Mouse (Mus musculus) T-cell, adult 2 months (primary cell): ENCODE data around the gene Dhx34.
A peak's percentile ranks its signal among the peaks of the same experiment; 100 is the strongest.

Experiments used
- DNase-seq: peaks from one replicate; pipeline ENCODE4 v3.0.0; 2022; ENCODE audit warnings: low spot score

The Dhx34 gene

DNA sequence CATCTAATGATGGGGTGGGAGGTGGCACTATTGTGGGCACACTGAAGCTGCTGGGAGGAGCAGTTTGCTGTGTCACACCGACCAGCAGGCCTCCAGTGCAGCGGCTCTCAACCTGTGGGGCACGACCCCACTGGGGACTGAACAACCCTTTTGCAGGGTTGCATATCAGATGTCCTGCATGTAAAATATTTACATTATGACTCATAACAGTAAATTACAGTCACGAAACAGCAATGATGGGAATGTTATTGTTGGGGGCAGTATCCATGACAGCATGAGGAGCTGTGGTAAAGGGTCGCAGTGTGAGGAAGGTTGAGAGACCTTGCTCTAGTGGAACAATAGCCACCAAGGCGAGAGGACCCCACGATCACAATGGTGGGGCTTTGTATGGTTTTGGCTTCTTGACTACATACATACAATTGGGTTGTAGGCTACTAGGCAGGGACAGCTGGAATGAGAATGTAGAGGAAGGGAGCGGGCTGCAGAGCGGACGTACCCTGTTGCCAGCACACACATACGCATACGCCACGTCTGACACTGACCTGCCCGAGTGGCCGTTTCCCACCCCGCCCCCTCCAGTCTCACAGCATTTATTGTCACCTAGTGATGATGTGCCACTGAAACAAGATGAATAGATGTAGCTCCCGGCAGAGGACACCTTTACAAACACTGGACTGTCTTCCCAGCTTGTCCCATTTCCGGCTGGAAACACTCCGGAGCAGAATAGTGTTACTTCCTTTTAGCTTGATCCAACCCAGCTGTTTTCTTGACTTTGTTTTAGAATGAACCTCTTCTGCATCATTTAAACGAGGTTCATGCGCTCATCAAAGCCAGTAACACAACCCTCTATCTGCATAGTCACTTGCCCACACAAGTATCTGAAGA, 12.8 kb downstream of the Dhx34 start:
- DNase-seq, result no peak

DNA sequence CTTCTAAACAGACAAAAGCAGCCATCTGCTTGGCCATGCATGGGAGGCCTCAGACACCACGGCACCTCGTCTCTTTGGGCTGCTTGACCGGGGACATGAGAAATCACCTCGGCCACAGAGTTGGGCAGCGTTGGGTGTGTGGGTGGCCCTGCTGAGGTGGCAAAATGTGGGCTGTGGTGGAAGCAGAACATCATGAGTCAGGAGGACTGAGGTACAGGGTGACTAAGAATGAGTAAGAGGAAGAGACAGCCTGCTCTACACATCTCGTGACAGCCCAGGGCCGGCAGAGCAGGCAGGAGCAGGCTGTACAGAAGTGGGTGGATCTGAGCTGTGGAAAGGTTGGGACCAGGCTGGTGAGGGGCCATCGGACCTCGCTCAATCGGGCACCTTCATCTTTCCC, 14.3 kb downstream of the Dhx34 start:
- peak; percentile 19 for DNase-seq

DNA sequence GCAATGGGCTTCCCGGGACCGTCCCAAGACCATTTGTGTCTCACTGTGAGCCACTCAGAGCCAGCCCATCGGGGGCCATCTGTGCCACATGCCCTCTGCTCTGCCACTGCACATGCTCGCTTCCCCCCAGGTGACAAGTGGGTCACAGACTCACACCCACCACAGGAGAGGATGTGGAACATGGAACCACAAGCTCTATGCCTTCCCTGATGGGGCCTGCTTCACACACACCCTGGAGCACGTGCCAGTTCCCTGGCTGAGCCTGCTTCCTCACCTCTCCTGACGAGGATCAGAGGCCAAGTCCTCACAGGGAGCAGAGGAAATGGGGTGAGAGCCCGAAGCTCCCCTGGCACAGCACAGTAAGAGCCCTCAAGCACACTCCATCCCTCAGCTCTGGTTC, 14.8 kb downstream of the Dhx34 start:
- DNase-seq, result peak; percentile 36

DNA sequence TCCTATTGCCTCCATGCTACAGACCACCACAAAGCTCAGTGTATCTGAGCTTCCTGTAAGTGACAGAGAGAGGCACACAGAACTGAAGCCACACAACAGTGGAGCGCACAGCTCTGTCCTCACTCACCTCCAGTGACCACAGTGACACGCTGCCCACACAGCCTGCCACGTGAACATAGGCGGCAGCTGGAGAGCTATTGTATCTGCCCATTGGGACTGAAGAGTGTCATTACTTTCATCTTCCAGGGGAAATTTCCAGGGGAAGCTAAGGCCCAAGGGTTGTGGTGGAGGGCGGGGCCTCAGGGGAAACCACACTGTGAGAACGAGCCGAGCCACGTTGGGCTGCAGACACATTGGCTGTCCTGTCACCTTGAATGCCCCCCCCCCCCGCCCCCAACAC, 17.0 kb downstream of the Dhx34 start:
- DNase-seq, result no peak

DNA sequence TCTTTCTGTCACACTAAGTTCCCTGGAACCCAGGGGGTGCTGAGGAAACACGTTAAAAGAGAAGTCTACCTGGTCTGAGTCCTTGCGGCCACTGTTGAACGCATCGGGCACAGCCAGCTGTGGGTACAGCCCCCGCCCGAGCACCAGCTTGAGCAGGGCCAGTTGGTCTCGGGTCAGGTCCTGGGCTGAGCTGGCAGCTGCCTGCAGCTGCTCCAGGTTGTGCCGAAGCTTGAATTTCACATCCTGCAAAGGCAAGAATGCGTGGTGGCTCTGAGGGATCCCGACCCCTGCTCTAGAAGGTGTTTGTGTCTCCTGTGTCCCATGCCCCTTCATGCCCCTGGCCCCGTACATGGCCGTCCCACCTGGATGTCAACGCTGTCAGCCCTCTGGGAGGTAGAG, 18.3 kb downstream of the Dhx34 start:
- DNase-seq, result no peak

DNA sequence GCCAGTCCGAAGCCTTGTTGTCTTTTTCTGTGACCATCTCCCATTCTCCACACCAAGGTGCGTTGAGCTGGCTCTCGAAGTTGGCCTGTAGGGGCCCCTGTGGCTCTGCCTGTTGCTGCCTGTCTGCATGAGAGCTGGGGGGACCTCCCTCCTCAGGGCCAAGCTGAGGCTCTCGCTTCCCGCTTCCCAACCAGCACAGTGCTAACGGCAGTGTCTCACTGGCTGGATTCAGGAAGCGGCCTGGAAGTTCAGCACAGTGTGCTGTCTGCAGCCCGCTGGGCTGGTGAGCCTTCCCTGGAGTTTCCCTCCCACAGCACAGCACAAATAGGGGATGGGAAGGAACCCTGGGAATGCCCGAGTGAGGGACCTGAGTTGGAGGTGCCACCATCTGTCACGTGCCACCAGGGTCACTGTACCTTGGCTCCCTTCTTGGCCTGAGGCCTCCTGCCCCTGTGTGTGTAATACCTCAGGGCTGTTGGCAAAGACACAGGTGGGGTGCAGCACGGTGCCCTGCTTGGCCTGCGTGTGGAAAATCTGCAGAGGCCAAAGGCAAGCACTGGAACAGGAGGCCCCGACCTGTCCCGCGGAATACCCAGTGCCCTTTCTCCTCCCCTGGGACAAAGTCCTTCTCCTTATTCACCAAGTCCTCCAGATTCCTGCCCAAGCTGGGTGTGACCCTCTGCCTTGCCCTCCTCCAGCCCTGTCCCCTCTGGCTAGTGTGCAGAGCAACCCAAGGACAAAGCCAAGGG, 18.9 kb downstream of the Dhx34 start:
- DNase-seq, result no peak

- DNase-seq, result peak; percentile 55
These were observed 20.7 kb downstream of the Dhx34 start for GRCm38 (mm10) chr7:16201136-16201535.

DNA sequence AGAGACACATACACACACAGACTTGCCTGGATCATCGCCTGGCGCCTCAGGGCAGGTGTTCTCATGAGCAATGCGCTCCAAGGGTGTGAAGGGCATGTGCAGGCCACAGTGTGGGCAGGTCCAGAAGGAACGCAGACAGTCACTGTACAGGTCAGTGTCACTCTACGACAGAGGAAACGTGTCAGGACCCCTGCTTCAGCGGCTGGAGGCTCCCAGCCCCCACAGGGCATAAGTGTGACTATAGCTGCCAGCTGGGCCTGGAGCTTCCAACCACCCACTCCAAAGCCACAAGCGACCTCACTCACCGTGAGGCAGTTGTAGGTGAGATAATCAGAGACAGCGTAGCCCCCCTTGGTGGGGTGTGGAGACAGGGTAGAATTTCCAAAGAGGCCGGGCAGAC, 23.3 kb downstream of the Dhx34 start:
- no peak for DNase-seq

GRCm38 (mm10) chr7:16197166-16197565, 24.7 kb downstream of the Dhx34 start:
- DNase-seq, result peak; percentile 29

DNA sequence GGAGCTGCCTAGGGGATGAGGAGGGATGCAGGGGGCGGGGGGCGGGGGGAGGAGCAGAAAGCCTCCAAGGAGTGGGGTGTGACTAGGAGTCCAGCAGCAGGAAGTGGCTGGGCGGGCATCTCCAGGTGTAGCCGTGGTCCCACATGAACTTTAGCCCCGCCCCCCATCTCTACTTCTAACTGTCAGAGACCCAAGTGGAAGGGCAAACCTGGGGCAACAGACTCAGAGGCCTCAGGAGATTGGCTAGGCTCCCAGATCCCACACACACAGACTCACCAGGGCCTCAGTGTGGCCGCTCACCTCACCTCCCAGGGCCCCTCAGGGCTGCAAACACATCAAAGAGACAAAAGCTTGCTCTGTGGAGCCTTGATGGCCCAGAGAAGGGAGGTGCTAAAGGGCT, 25.2 kb downstream of the Dhx34 start:
- DNase-seq, result no peak

GRCm38 (mm10) chr7:16193702-16194101, 28.1 kb downstream of the Dhx34 start:
- DNase-seq, result peak; percentile 19

DNA sequence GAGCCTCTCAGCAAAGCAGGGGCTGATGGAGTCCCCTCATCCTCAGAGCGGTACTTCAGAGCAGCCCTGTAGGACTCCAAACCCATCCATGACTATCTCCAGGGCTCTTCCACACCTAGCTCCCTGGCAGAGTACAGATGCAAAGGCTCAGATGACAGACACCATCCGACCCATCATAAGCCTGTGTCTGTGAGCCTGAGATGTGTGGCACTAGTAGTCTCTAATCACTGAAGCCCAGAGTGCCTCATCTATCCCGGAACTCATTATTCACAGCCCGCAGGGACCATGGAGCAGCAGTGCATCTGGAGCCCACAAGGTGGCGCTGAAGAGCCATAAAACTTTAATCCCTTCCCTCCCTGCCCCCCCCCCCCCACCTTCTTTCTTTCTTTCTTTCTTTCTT, 29.5 kb downstream of the Dhx34 start:
- DNase-seq, result peak; percentile 74

DNA sequence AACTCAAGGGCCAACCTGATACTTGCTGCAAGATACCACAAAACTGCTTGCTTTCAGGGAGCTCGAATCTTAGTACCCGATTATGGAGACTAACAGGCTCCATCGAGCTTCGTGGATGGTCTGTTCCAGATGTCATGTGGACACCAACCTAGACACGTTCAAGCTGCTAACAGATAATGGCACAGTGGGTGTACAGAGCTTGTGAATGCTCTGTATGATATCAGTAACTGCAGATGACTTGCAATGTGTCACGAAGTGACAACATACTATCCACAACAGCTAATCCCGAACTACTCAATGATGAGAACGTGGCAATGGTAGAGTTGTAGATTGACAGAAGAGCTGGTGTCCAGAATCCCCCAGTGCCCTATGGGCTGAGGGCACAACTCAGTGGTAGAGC, 34.3 kb downstream of the Dhx34 start:
- no peak for DNase-seq

GRCm38 (mm10) chr7:16183663-16184062, 38.2 kb downstream of the Dhx34 start:
- peak; percentile 25 for DNase-seq

DNA sequence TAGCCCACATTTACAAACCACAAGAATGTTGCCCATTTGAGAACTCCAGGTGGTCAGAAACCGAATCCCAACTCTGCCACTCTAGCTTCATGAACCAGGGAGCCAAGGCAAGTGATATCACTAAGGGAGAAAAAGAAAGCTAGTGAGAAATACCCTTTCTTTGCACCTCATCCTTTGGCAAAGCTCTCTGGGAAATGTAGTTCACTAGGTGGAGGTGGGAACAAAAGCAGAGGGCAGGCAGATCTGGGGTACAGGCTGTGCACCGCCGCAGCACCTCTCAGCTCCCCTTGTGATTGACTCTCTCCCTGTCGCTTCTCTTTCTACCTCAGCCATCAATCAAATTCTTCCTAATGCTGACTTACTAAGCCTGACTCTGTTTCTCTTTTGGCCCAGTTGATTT, 43.7 kb downstream of the Dhx34 start:
- DNase-seq, result no peak

- no peak for DNase-seq
These were observed 46.3 kb downstream of the Dhx34 start for GRCm38 (mm10) chr7:16175542-16175931.

GRCm38 (mm10) chr7:16174597-16175541, 47.0 kb downstream of the Dhx34 start, which contains the start of gene Meis3:
Gene Meis3, plus strand, starts transcription at chr7:16175090.
- DNase-seq, result peak; percentile 69

GRCm38 (mm10) chr7:16173146-16173545, 48.7 kb downstream of the Dhx34 start:
- no peak for DNase-seq

DNA sequence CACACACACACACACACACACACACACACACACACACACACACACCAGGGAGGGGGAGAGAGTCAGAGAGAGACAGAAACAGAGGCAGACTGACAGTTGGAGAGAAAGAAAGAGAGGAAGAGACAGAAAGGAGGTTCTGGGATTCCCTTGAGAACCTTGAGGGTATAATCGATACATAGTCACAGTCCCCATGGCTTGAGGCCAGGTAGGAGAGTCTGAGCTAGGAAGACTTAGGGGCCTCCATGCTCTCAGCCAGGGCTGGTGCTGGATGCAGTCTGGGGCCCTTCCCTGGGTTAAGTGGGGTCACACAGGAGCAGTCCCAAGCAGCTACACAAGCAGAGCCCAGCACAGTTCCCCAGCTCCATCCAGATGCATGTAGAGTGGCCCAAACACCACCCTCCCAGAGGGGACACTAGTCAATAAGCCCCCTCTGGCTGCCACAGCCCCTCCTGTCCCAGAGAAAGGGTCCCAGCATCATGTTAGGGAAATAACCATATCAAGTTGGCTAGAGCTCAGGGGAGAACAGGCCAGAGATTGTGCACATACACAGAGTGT, 49.2 kb downstream of the Dhx34 start:
- DNase-seq, result no peak

DNA sequence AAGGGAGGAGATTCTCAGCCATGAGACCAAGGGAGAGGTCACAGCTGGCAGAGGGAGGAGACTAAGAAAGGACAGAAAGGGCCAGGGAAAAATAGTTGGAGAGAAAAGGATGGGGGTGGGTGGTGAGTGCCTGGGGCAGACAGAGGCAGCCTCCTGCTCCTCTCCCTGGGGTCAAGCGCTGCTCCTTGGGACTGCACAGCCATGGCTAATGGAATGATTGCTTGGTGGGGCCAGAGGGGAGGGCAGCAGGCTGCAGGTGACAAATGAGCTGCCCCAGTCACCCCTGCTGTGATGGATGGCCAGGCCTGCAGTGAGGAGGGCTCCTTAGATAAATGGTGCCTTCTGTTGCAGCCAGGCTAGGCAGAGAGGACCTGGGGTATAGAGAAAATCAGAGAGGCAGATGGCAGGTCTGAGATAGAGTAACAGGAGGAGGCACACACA, 49.7 kb downstream of the Dhx34 start:
- no peak for DNase-seq

DNA sequence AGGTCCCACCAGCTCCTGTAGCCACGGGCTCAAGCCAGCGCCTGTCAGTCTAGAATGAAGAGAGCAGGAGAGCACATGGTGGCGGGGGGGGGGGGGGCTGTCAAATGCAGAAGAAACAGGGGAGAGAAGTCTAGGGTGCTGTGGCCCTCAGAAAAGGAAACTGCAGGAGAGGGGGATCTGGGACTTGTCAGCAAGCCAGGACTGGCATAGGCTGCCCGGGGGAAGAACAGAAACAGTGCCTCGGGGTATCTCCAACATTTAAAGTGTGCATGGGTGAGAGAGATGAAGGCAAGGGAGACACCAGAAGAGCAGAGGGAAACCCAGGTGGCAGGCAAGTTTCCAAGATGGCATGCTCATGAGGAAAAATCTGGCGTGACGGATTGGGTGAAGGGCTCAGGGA, 59.8 kb downstream of the Dhx34 start:
- no peak for DNase-seq

- no peak for DNase-seq
These were observed 60.5 kb downstream of the Dhx34 start for GRCm38 (mm10) chr7:16161302-16161701.
